Mouse (Mus musculus): Measurements from ENCODE around the gene Cyp2c67. TPM values are rescaled to one million over a fixed set of nuclear protein-coding genes. Genes with fewer than 3 reads are reported as not detected.

The Cyp2c67 gene
- polyA plus RNA-seq (2021; fragmentation: Nextera tagmentation): not detected in 2 replicates
- long read RNA-seq, experiment 1: 0 reads
- long read RNA-seq, experiment 2: 0 reads

GRCm38 (mm10) chr19:39648938-39649337, at the start of gene Cyp2c67:
TSS of gene Cyp2c67 (minus strand) at chr19:39649051.

Other genes starting within 250 kb of the Cyp2c67 start
- gene Cyp2c38, start 186.0 kb downstream of the Cyp2c67 start, polyA plus RNA-seq (2021; fragmentation: Nextera tagmentation): not detected in 2 replicates
- not detected in 2 replicates for gene Cyp2c39, start 138.2 kb downstream of the Cyp2c67 start, polyA plus RNA-seq (2021; fragmentation: Nextera tagmentation)
- not detected in 2 replicates for gene Cyp2c68, start 92.0 kb upstream of the Cyp2c67 start, polyA plus RNA-seq (2021; fragmentation: Nextera tagmentation)
- gene Cyp2c40, start 163.8 kb upstream of the Cyp2c67 start, polyA plus RNA-seq (2021; fragmentation: Nextera tagmentation): not detected in 2 replicates
- not detected in 2 replicates for gene Cyp2c69, start 237.7 kb upstream of the Cyp2c67 start, polyA plus RNA-seq (2021; fragmentation: Nextera tagmentation)

All from layer of hippocampus, adult 6 months (tissue).